Mouse (Mus musculus) lung, adult 10 weeks (tissue): ENCODE data around the gene Adam29. TPM values are rescaled to one million over a fixed set of nuclear protein-coding genes. Genes with fewer than 3 reads are reported as not detected.

Experiments
- polyA plus RNA-seq: library from polyadenylated mRNA; stranded (reverse); fragments of 350-450 nt; fragmentation: Illumina TruSeq; extraction: RNeasy Lipid Tissue Mini Kit (QIAGEN cat#74804); gene quantifications from one replicate; pipeline ENCODE4 v1.2.3, GENCODE M21; 2014; ENCODE audit warnings: low read depth, low replicate concordance; ENCODE audit not compliant: insufficient read depth

The Adam29 gene
- not detected for polyA plus RNA-seq

DNA sequence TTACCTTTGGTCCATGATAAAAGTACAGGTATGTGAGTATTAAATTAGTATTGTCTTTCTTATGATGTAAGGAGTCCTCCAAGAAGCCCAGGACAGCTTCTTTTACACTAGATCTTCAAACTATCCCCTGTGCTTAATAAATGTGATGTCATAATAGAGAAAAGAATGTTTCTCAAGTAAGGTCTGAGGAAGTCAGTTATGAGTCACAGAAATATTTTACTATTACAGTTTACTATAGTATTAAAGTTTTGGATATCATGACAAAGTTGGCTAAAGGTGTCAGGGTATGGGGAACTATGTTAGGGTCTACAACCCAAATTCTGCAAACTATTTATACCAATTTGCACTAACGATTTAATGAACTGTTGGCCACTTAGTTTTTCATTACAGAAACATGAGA is at the start of gene Adam29:
TSS of gene Adam29 (minus strand) at position 101 of the 400 bp plus-strand sequence.

DNA sequence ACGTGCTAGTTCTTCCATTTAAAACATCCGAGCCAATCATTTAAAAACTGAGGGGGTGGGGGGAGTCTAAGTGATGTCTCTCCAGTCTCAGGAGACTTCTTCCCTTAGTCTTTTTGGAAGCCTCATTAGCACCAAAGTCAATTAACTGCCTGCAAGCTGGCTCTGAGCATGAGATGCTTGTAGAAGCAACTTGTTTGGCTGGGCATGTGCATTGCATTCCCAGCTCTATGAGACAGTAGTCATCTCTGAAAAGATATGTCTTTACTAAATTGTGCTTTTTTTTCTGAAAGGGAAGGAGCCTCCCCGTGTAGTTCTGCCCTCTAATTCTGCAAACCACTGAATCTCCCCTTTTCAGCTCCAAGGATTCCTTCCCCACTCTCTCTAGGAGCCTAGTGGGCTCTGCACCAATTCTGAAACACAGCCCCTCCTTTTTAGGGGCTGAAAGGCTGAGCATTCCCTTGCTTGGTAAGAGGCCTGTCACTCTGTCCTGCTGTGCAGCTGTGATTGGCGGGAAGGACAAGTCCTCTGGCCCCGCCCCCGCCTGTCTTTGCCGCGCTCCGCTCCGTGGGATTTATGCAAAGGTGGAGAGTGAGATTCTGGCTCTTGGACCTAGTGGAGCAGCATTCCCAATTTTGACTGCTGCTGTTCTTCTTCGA is 33.2 kb upstream of the Adam29 start, which contains the start of gene Glra3:
TSS of gene Glra3 (plus strand) at position 591 of the 656 bp plus-strand sequence.

Other genes with a start within 250 kb of the Adam29 start
- gene Glra3, start 33.5 kb upstream of the Adam29 start, polyA plus RNA-seq: not detected